Mouse (Mus musculus) embryonic facial prominence, embryonic 14.5 days (tissue): ENCODE results near the gene Zmym4. TPM values are rescaled to one million over a fixed set of nuclear protein-coding genes. Genes with fewer than 3 reads are reported as not detected.
"Not testable (repeated sequence)": the region's sequence is repeated elsewhere in the genome, so short reads cannot be mapped to it uniquely, and the experiment has no call there.

Experiments
- ATAC-seq: fragments of 200-750 bp; cut with Nextera tagmentation; 2 replicates; pipeline ENCODE4 v1.8.0; 2017; ENCODE audit warnings: low read depth, moderate number of reproducible peaks, moderate TSS enrichment
- DNase-seq: peaks from one replicate; pipeline ENCODE4 v3.0.0-alpha.2; 2015; ENCODE audit warnings: low spot score
- H3K27ac ChIP-seq: fragments of 300-500 bp; sonication (generic); replicated peaks from 2 replicates; pipeline ENCODE4 v1.5.1; 2014; ENCODE audit warnings: low read depth, mild to moderate bottlenecking, low read length, moderate library complexity
- H3K27me3 ChIP-seq: fragments of 300-500 bp; sonication (generic); replicated peaks from 2 replicates; pipeline ENCODE4 v1.6.1; 2014; ENCODE audit warnings: low read length; ENCODE audit not compliant: control insufficient read depth, insufficient read depth
- H3K36me3 ChIP-seq: fragments of 300-500 bp; sonication (generic); 2 replicates; pipeline ENCODE4 v1.6.1; 2014; ENCODE audit warnings: low read length, mixed read lengths; ENCODE audit not compliant: control insufficient read depth, insufficient read depth
- H3K4me1 ChIP-seq: fragments of 300-500 bp; sonication (generic); 2 replicates; pipeline ENCODE4 v1.6.1; 2014; ENCODE audit warnings: antibody characterized with exemption, low read length; ENCODE audit not compliant: control insufficient read depth, insufficient read depth
- H3K4me2 ChIP-seq: fragments of 300-500 bp; sonication (generic); 2 replicates; pipeline ENCODE4 v1.6.1; 2014; ENCODE audit warnings: low read depth, mild to moderate bottlenecking, low read length, moderate library complexity, mixed read lengths
- H3K4me3 ChIP-seq: fragments of 300-500 bp; sonication (generic); 2 replicates; pipeline ENCODE4 v1.5.1; 2014; ENCODE audit warnings: low read depth, mild to moderate bottlenecking, low read length
- H3K9ac ChIP-seq: fragments of 300-500 bp; sonication (generic); 2 replicates; pipeline ENCODE4 v1.6.1; 2014; ENCODE audit warnings: low read depth, mild to moderate bottlenecking, low read length, moderate library complexity, mixed read lengths
- H3K9me3 ChIP-seq: fragments of 300-500 bp; sonication (generic); 2 replicates; pipeline ENCODE4 v1.6.1; 2016; ENCODE audit warnings: low read length; ENCODE audit not compliant: control insufficient read depth
- WGBS: fragments of 180-500 bp; shearing (Covaris S2); extraction: QIAGEN DNeasy Blood & Tissue Kit; methylation state at CpG from one replicate; pipeline ENCODE4 v1.1.7; 2014; 5-methylcytosine and 5-hydroxymethylcytosine counted together
- polyA plus RNA-seq: library from polyadenylated mRNA; unstranded; fragments of >200 nt; fragmentation: Nextera tagmentation; extraction: Ambion mirVana; gene quantifications from 2 replicates; pipeline ENCODE4 v1.2.1, GENCODE M21; 2014

Zmym4 gene
- polyA plus RNA-seq: 19.5 and 20.9 TPM in 2 replicates

GRCm38 (mm10) chr4:126967864-126968821 lies at the start of gene Zmym4:
Gene Zmym4 (minus strand): TSS chr4:126968135.
- DNase-seq (peak; percentile 98), ATAC-seq (peak; percentile 98)
- Histone ChIP-seq H3K4me2 (peak within 1 kb of the TSS; percentile 84), H3K4me3 (peak within 1 kb of the TSS; percentile 84), H3K9me3 (0 out of 2 replicates have a peak, but pooled peaks cover 5% of the 10 kb centered on the region), H3K4me1 (peaks cover 8% of the 10 kb centered on the region; the same call in 1 of the 2 replicates), H3K27ac (peak within 1 kb of the TSS; percentile 96), H3K27me3 (no peaks in the 10 kb centered on the region), H3K9ac (peak within 1 kb of the TSS; percentile 98), H3K36me3 (no peaks in the 10 kb centered on the region)
- WGBS: 10% methylated on average over 31 of the region's 54 CpGs

DNA sequence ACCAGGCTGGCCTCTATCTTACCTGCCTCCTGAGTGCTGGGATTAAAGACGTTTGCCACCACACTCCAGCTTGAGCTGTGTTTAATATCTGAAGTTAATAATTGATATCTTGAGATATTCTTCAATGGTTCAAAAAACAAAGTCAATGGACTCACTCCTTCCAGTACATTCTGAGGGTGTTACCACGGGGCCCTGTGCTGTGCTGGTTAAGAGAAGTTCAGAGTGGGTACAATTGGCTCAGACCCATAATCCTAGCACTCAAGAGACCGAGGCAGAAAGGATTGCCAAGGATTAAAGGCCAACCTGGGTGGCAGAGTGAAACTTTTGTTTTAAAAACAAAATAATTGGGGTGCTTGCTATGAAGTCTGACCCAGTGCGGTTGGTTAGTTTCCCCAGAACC lies 48.4 kb upstream of the Zmym4 start:
- ATAC-seq (no peak), DNase-seq (no peak)
- no peaks in the 10 kb centered on the region for H3K9me3 ChIP-seq
- no peak overlapping the region for H3K27ac ChIP-seq
- H3K36me3 ChIP-seq: no peaks in the 10 kb centered on the region
- no peak overlapping the region for H3K4me3 ChIP-seq
- WGBS: 87% methylated on average over 4 of the region's 4 CpGs
- H3K9ac ChIP-seq: no peak overlapping the region
- no peaks in the 10 kb centered on the region for H3K4me1 ChIP-seq
- no peak overlapping the region for H3K4me2 ChIP-seq
- no peaks in the 10 kb centered on the region for H3K27me3 ChIP-seq

GRCm38 (mm10) chr4:127015294-127015993 lies 47.5 kb upstream of the Zmym4 start:
- not testable (repeated sequence) for H3K4me1 ChIP-seq, H3K9me3 ChIP-seq, H3K36me3 ChIP-seq, H3K9ac ChIP-seq, H3K27me3 ChIP-seq
- Histone ChIP-seq H3K27ac (peak overlapping the region; percentile 52), H3K4me2 (peak overlapping the region; percentile 41), H3K4me3 (peak overlapping the region; percentile 32)
- ATAC-seq (peak; percentile 95), DNase-seq (peak; percentile 84)
- 10% methylated on average over 14 of the region's 26 CpGs for WGBS

- peaks cover 7% of the 10 kb centered on the region for H3K4me1 ChIP-seq
- ATAC-seq (peak; percentile 82), DNase-seq (peak; percentile 86)
- peak overlapping the region; percentile 56 for H3K9ac ChIP-seq
- WGBS: 14% methylated on average over 25 of the region's 25 CpGs
- H3K9me3 ChIP-seq: no peaks in the 10 kb centered on the region
- no peaks in the 10 kb centered on the region for H3K36me3 ChIP-seq
- peak overlapping the region; percentile 66 for H3K4me2 ChIP-seq
- no peak overlapping the region for H3K27ac ChIP-seq
- no peaks in the 10 kb centered on the region for H3K27me3 ChIP-seq
- peak overlapping the region; percentile 37 for H3K4me3 ChIP-seq
Observed at GRCm38 (mm10) chr4:127005113-127005936, 37.4 kb upstream of the Zmym4 start.

DNA sequence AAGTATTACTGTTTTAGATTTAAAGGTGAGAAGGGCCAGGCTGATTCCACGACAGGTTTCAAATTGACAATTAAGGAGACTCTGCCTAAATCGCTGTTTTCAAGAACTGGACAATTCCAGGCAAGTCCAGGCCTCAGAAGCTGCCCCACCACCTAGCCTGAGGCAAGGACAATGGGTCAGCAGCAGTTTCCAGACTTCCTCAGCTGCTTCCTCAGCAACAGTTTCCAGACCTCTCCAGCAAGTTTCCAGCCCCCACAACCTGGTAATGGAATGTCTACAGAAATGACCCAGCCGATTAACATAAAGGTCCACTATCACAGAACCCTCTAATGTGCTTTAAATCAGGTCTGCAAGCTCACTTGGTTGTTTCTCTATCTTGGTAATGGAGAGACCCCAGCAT lies 36.4 kb upstream of the Zmym4 start:
- Histone ChIP-seq H3K27ac (no peak overlapping the region), H3K9me3 (no peaks in the 10 kb centered on the region), H3K4me3 (no peak overlapping the region), H3K4me2 (no peak overlapping the region; the same call in 1 of the 2 replicates), H3K9ac (no peak overlapping the region), H3K4me1 (peaks cover 7% of the 10 kb centered on the region), H3K27me3 (no peaks in the 10 kb centered on the region), H3K36me3 (no peaks in the 10 kb centered on the region)
- WGBS: 56% methylated on average over 3 of the region's 3 CpGs
- DNase-seq: no peak
- no peak for ATAC-seq

- H3K4me2 ChIP-seq: no peak overlapping the region
- peaks cover 7% of the 10 kb centered on the region for H3K4me1 ChIP-seq
- H3K4me3 ChIP-seq: no peak overlapping the region
- DNase-seq: no peak
- no peak overlapping the region for H3K9ac ChIP-seq
- no peaks in the 10 kb centered on the region for H3K36me3 ChIP-seq
- no peak overlapping the region for H3K27ac ChIP-seq
- no peaks in the 10 kb centered on the region for H3K27me3 ChIP-seq
- H3K9me3 ChIP-seq: no peaks in the 10 kb centered on the region
- WGBS: 38% methylated on average over 8 of the region's 8 CpGs
- ATAC-seq: no peak
Observed at GRCm38 (mm10) chr4:127000601-127001105, 32.7 kb upstream of the Zmym4 start.

- not testable (repeated sequence) for H3K27me3 ChIP-seq, DNase-seq, H3K9ac ChIP-seq, H3K36me3 ChIP-seq, H3K9me3 ChIP-seq, ATAC-seq, H3K4me1 ChIP-seq, H3K4me2 ChIP-seq, H3K4me3 ChIP-seq, H3K27ac ChIP-seq
- 96% methylated on average over 16 of the region's 16 CpGs for WGBS
Observed at GRCm38 (mm10) chr4:126999372-126999771, 31.4 kb upstream of the Zmym4 start.

DNA sequence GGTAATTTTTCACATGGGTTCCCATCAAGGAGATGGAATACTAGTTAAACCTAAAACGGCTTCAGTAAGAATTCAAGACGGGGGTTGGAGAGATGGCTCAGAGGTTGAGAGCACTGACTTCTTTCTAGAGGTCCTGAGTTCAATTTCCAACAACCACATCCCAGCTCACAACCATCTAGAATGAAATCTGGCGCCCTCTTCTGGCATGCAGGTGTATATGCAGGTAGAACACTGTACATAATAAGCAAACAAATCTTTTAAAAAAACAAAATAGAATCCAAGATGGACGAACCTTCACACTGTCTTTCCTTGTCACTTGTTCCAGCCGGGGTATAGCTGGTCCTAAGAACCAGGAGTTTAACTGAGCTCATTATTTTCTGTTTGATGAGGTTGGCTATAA lies 24.4 kb upstream of the Zmym4 start:
- no peak overlapping the region for H3K9ac ChIP-seq
- H3K4me3 ChIP-seq: no peak overlapping the region
- H3K27ac ChIP-seq: no peak overlapping the region
- H3K4me2 ChIP-seq: no peak overlapping the region
- ATAC-seq: no peak
- no peak for DNase-seq
- H3K4me1 ChIP-seq: no peaks in the 10 kb centered on the region
- no peaks in the 10 kb centered on the region for H3K9me3 ChIP-seq
- H3K27me3 ChIP-seq: no peaks in the 10 kb centered on the region
- WGBS: 60% methylated on average over 5 of the region's 5 CpGs
- no peaks in the 10 kb centered on the region for H3K36me3 ChIP-seq
